17 mouse cellular contexts compared by ENCODE assay signal in the genomic region with DNA sequence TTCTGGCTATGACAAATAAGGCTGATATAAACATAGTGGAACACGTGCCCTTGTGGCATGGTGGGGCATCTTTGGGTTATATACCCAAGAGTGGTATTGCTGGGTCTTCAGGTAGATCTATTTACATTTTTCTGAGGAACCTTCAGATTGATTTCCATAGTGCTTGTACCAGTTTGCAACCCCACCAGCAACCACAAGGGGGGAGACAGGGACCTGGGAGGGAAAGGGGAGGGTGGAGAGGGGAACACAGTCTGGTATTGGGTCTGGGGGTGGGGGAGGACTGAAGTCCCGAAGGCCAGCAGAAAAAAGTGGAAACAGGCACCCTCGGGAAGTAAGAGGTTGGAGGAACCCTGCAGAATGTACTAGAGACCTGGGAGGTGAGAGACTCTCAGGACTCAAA.
A peak's percentile ranks its signal among the peaks of the same experiment; 100 is the strongest.
DNase-seq lines count a peak whose midpoint lies in the region; ATAC-seq and TF ChIP-seq lines count a peak whose summit lies in the region.
"Had no signal": no experiment of that assay in that cellular context is flagged by ENCODE, and none has a peak within 500 bp of the region (broad histone marks: within the 10 kb centered on the region; RNA-seq: fewer than 3 reads in every experiment).

No protein-coding gene starts in this region.

- no peak for TF ChIP-seq POLR2A in kidney, adult 2 months (IDR thresholded peaks at IDR 0.05; ENCODE audit: low read depth, low read length)

- ATAC-seq in lung, postnatal 0 days, result no peak

- no peak for TF ChIP-seq EP300 in lung, postnatal 0 days (IDR thresholded peaks at IDR 0.05)

- no peak for TF ChIP-seq CTCF in kidney, adult 2 months (conservative IDR thresholded peaks at IDR 0.05; ENCODE audit: insufficient read depth, insufficient read length, low read depth, low read length)
- TF ChIP-seq CTCF in lung, postnatal 0 days (IDR thresholded peaks at IDR 0.05), result peak; percentile 56

- no peaks in the 10 kb centered on the region for H3K36me3 ChIP-seq in kidney, adult 2 months (ENCODE audit: control insufficient read depth, insufficient read depth, low read length)
- H3K36me3 ChIP-seq in lung, postnatal 0 days (ENCODE audit: insufficient read depth, low read length), result no peaks in the 10 kb centered on the region
- H3K36me3 ChIP-seq: embryonic facial prominence, embryonic 13.5 days; heart, embryonic 13.5 days; hindbrain, embryonic 12.5 days; liver, embryonic 13.5 days; neural tube, embryonic 13.5 days had no signal

- DNase-seq in adrenal gland, postnatal 36 days, result peak; percentile 28 to 34
- DNase-seq in adrenal gland, adult 18-20 months (ENCODE audit: low spot score in 2 of 2), result no peak
- DNase-seq in kidney, postnatal 10 days, result peak; percentile 31
- no peak for DNase-seq in kidney, adult 2 months
- DNase-seq in lung, postnatal 0 days (ENCODE audit: low spot score), result no peak
- no peak for DNase-seq in lung, postnatal 4 days
- peak; percentile 30 for DNase-seq in lung, postnatal 14 days
- no peak for DNase-seq in left cerebral cortex, postnatal 36 days (ENCODE audit: low spot score in 2 of 2)
- DNase-seq: cerebellum, postnatal 25 days; gastrocnemius, postnatal 25 days; kidney, adult 18-20 months; liver, embryonic 13.5 days had no signal

- no peak overlapping the region for H3K9ac ChIP-seq in lung, postnatal 0 days (replicated peaks; ENCODE audit: low read depth)
- H3K9ac ChIP-seq: embryonic facial prominence, embryonic 13.5 days; heart, embryonic 13.5 days; hindbrain, embryonic 12.5 days; liver, embryonic 13.5 days; neural tube, embryonic 13.5 days had no signal

- H3K4me3 ChIP-seq in kidney, adult 2 months (ENCODE audit: insufficient read depth, low read depth, low read length), result no peak overlapping the region
- no peak overlapping the region for H3K4me3 ChIP-seq in lung, postnatal 0 days (ENCODE audit: low read depth, low read length)
- H3K4me3 ChIP-seq: embryonic facial prominence, embryonic 13.5 days; heart, embryonic 13.5 days; hindbrain, embryonic 12.5 days; liver, embryonic 13.5 days; megakaryocyte, embryonic 14.5 days; neural tube, embryonic 13.5 days had no signal

- intact Hi-C loops in left cerebral cortex, postnatal 36 days (cut with DNase I), result no loop called here

- no peaks in the 10 kb centered on the region for H3K4me1 ChIP-seq in kidney, adult 2 months (ENCODE audit: control insufficient read depth, insufficient read depth, low read length)
- H3K4me1 ChIP-seq in lung, postnatal 0 days (ENCODE audit: insufficient read depth, low read depth, low read length), result no peaks in the 10 kb centered on the region
- H3K4me1 ChIP-seq: embryonic facial prominence, embryonic 13.5 days; heart, embryonic 13.5 days; hindbrain, embryonic 12.5 days; liver, embryonic 13.5 days; megakaryocyte, embryonic 14.5 days; neural tube, embryonic 13.5 days had no signal

- WGBS in kidney, adult 2 months, result 63% methylated on average over 3 of the region's 3 CpGs
- WGBS in lung, postnatal 0 days, result 42% methylated on average over 3 of the region's 3 CpGs

- H3K27me3 ChIP-seq in kidney, adult 2 months (replicated peaks; ENCODE audit: control insufficient read depth, insufficient read depth, low read length), result no peaks in the 10 kb centered on the region
- no peaks in the 10 kb centered on the region for H3K27me3 ChIP-seq in lung, postnatal 0 days (replicated peaks; ENCODE audit: insufficient read depth, low read length)
- H3K27me3 ChIP-seq: embryonic facial prominence, embryonic 13.5 days; heart, embryonic 13.5 days; hindbrain, embryonic 12.5 days; liver, embryonic 13.5 days; megakaryocyte, embryonic 14.5 days; neural tube, embryonic 13.5 days had no signal

- H3K4me2 ChIP-seq in lung, postnatal 0 days (replicated peaks; ENCODE audit: low read depth, low read length), result no peak overlapping the region
- H3K4me2 ChIP-seq: embryonic facial prominence, embryonic 13.5 days; heart, embryonic 13.5 days; hindbrain, embryonic 12.5 days; liver, embryonic 13.5 days; neural tube, embryonic 13.5 days had no signal

- H3K9me3 ChIP-seq in lung, postnatal 0 days (ENCODE audit: low read length), result no peaks in the 10 kb centered on the region
- H3K9me3 ChIP-seq: embryonic facial prominence, embryonic 13.5 days; heart, embryonic 13.5 days; hindbrain, embryonic 12.5 days; liver, embryonic 13.5 days; neural tube, embryonic 13.5 days had no signal

- no peak overlapping the region for H3K27ac ChIP-seq in kidney, adult 2 months (ENCODE audit: insufficient read depth, low read depth, low read length)
- no peak overlapping the region for H3K27ac ChIP-seq in lung, postnatal 0 days (ENCODE audit: low read length)
- H3K27ac ChIP-seq: embryonic facial prominence, embryonic 13.5 days; heart, embryonic 13.5 days; hindbrain, embryonic 12.5 days; liver, embryonic 13.5 days; neural tube, embryonic 13.5 days had no signal

Comparison
In these comparisons a context has a peak if more than half of its experiments do, and no peak if none do; other contexts are left out.
1. DNase-seq: peak in adrenal gland, postnatal 36 days (2 of 2), kidney, postnatal 10 days (single experiment) and lung, postnatal 14 days (single experiment); none in adrenal gland, adult 18-20 months (0 of 2), kidney, adult 2 months (single experiment), lung, postnatal 0 days (single experiment), lung, postnatal 4 days (0 of 2) and left cerebral cortex, postnatal 36 days (0 of 2).